Mouse (Mus musculus) ES-Bruce4 (cell line): ENCODE measurements around the gene E130218I03Rik. TPM values are rescaled to one million over a fixed set of nuclear protein-coding genes. Genes with fewer than 3 reads are reported as not detected.
A peak's percentile ranks its signal among the peaks of the same experiment; 100 is the strongest.

Experiments used
- H3K27ac ChIP-seq: 2 replicates; pipeline ENCODE4 v1.5.1; 2012; ENCODE audit warnings: low read length, inconsistent platforms; ENCODE audit not compliant: insufficient read depth
- H3K27me3 ChIP-seq: 2 replicates; pipeline ENCODE4 v1.6.1; 2012; ENCODE audit warnings: mild to moderate bottlenecking, low read length, inconsistent platforms; ENCODE audit not compliant: control insufficient read depth, poor library complexity, insufficient read depth, severe bottlenecking
- H3K36me3 ChIP-seq: 2 replicates; pipeline ENCODE4 v1.6.1; 2012; ENCODE audit warnings: inconsistent platforms, mild to moderate bottlenecking, low read length, moderate library complexity; ENCODE audit not compliant: control insufficient read depth, poor library complexity, insufficient read depth, severe bottlenecking
- H3K4me1 ChIP-seq: one replicate; pipeline ENCODE4 v1.8.1; 2011; ENCODE audit warnings: low read length; ENCODE audit not compliant: control insufficient read depth, insufficient read depth
- H3K4me3 ChIP-seq: 2 replicates; pipeline ENCODE4 v1.5.1; 2011; ENCODE audit warnings: low read depth, mild to moderate bottlenecking, low read length
- H3K9ac ChIP-seq: 2 replicates; pipeline ENCODE4 v1.6.1; 2012; ENCODE audit warnings: low read depth, mild to moderate bottlenecking, inconsistent platforms; ENCODE audit not compliant: poor library complexity, severe bottlenecking
- H3K9me3 ChIP-seq: replicated peaks from 2 replicates; pipeline ENCODE4 v1.6.1; 2012; ENCODE audit warnings: mild to moderate bottlenecking, low read length, inconsistent platforms; ENCODE audit not compliant: control insufficient read depth, poor library complexity, insufficient read depth, severe bottlenecking
- CTCF ChIP-seq: IDR thresholded peaks from one replicate; pipeline ENCODE4 v1.8.1; 2011; ENCODE audit warnings: low read depth, low read length
- EP300 ChIP-seq: IDR thresholded peaks from 2 replicates; pipeline ENCODE4 v1.6.1; 2011; ENCODE audit warnings: low read depth, low read length; ENCODE audit not compliant: insufficient read depth
- POLR2A ChIP-seq: IDR thresholded peaks from one replicate; pipeline ENCODE4 v1.8.1; 2011; ENCODE audit warnings: low read length; ENCODE audit not compliant: insufficient read depth
- polyA plus RNA-seq: library from polyadenylated mRNA; stranded (reverse); fragments of >200 nt; gene quantifications from 2 replicates; pipeline ENCODE4 v1.2.4, GENCODE M21; 2011; ENCODE audit warnings: low read depth; ENCODE audit not compliant: missing spikeins, insufficient read depth, insufficient read length

Gene E130218I03Rik
- polyA plus RNA-seq, 1 experiment, result not detected

GRCm38 (mm10) chr4:134245148-134245843 lies 1.8 kb downstream of the E130218I03Rik start, which contains the start of gene Zfp593:
TSS of gene Zfp593 (minus strand) at chr4:134245592.
- H3K36me3 ChIP-seq, result no peaks in the 10 kb centered on the region
- no peaks in the 10 kb centered on the region for H3K4me1 ChIP-seq
- H3K4me3 ChIP-seq, result peak within 1 kb of the TSS; percentile 93
- TF ChIP-seq EP300, result no peak
- TF ChIP-seq CTCF, result peak; percentile 78
- peak; percentile 9 for TF ChIP-seq POLR2A
- peak within 1 kb of the TSS; percentile 74 for H3K9ac ChIP-seq
- H3K9me3 ChIP-seq, result no peaks in the 10 kb centered on the region
- no peak within 1 kb of the TSS for H3K27ac ChIP-seq
- H3K27me3 ChIP-seq, result no peaks in the 10 kb centered on the region

GRCm38 (mm10) chr4:134246256-134246655 lies 2.8 kb downstream of the E130218I03Rik start:
- no peak overlapping the region for H3K27ac ChIP-seq
- H3K27me3 ChIP-seq, result peaks cover 8% of the 10 kb centered on the region
- no peaks in the 10 kb centered on the region for H3K9me3 ChIP-seq
- TF ChIP-seq POLR2A (no peak), CTCF (no peak), EP300 (no peak)
- no peaks in the 10 kb centered on the region for H3K36me3 ChIP-seq
- no peaks in the 10 kb centered on the region for H3K4me1 ChIP-seq
- H3K9ac ChIP-seq, result no peak overlapping the region
- no peak overlapping the region for H3K4me3 ChIP-seq

- Histone ChIP-seq H3K9me3 (no peaks in the 10 kb centered on the region), H3K9ac (no peak within 1 kb of the TSS; the same call in 1 of the 2 replicates), H3K36me3 (no peaks in the 10 kb centered on the region), H3K4me3 (no peak within 1 kb of the TSS), H3K27ac (no peak within 1 kb of the TSS), H3K27me3 (peaks cover 9% of the 10 kb centered on the region), H3K4me1 (no peaks in the 10 kb centered on the region)
- TF ChIP-seq EP300 (no peak), CTCF (no peak), POLR2A (no peak)
Observed at GRCm38 (mm10) chr4:134246719-134247258, 3.3 kb downstream of the E130218I03Rik start, which contains the start of gene Gm30191. TSS of gene Gm30191 (plus strand) at chr4:134246935.

- H3K9me3 ChIP-seq, result no peaks in the 10 kb centered on the region
- peaks cover 3% of the 10 kb centered on the region for H3K4me1 ChIP-seq
- peaks cover 9% of the 10 kb centered on the region for H3K27me3 ChIP-seq
- H3K4me3 ChIP-seq, result peak overlapping the region; percentile 56
- TF ChIP-seq POLR2A (no peak), CTCF (peak; percentile 73), EP300 (no peak)
- no peak overlapping the region for H3K27ac ChIP-seq
- H3K36me3 ChIP-seq, result no peaks in the 10 kb centered on the region
- peak overlapping the region; percentile 67 for H3K9ac ChIP-seq
Observed at GRCm38 (mm10) chr4:134249651-134250050, 6.2 kb downstream of the E130218I03Rik start.

DNA sequence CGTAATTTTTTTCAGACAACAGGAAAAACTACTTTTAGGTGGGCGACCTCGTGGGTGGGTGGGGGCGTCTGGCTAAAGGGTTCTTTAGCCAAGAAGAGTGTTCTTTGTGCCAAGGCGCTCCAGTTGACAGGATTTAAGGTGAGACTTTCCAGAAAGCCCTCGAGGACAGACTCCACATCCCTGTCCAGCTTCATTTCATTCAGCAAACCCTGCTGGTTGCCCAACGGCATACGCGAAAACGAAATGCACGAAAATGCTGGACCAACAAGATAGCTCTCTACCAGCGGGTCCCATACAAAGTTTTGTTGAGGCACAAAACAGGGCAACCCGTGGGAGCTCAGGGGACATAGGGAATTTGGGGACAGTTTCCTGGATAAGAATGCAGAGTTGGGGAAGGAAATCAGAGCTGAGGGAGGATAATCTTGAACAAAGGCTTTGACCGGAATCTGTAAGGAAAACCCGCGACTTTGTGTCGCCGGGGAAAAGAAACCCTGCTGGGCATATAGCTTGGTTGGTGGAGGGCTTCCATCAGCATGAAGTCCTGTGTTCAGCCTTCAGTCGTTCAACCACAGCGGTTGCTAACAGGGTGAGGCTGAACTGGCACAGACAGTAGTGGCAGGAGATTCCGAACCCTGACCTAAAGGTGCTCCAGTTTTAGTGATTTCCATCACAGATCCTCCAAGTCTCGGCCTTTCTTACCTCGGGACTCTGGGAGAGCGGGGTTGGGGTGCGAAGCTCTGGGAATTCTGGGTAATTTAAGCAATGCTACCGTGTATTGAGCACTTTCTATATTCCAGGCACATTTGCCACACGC lies 6.9 kb downstream of the E130218I03Rik start:
- Histone ChIP-seq H3K4me1 (peaks cover 5% of the 10 kb centered on the region), H3K9me3 (no peaks in the 10 kb centered on the region), H3K27ac (no peak overlapping the region), H3K27me3 (peaks cover 9% of the 10 kb centered on the region), H3K4me3 (peak overlapping the region; percentile 56), H3K9ac (peak overlapping the region; percentile 67), H3K36me3 (no peaks in the 10 kb centered on the region)
- no peak for TF ChIP-seq POLR2A
- no peak for TF ChIP-seq EP300
- no peak for TF ChIP-seq CTCF
